Mouse (Mus musculus) ES-E14 (cell line): ENCODE data around the gene Fryl. TPM values are rescaled to one million over a fixed set of nuclear protein-coding genes. Genes with fewer than 3 reads are reported as not detected.
A peak's percentile ranks its signal among the peaks of the same experiment; 100 is the strongest.

Experiments used
- DNase-seq: peaks from one replicate; pipeline ENCODE4 v3.0.0-alpha.2; 2013; ENCODE audit warnings: low read depth, low spot score
- H3K27ac ChIP-seq: 2 replicates; pipeline ENCODE4 v1.5.1; 2012; ENCODE audit warnings: low read depth, mild to moderate bottlenecking, low read length, moderate library complexity, mixed read lengths; ENCODE audit not compliant: poor library complexity, insufficient read depth, severe bottlenecking
- H3K36me3 ChIP-seq: 2 replicates; pipeline ENCODE4 v1.6.1; 2012; ENCODE audit warnings: mild to moderate bottlenecking, low read length, moderate library complexity, mixed read lengths; ENCODE audit not compliant: control insufficient read depth, poor library complexity, insufficient read depth, severe bottlenecking
- H3K4me1 ChIP-seq, 2 experiments: fragments of 150-350 bp in 1 of 2; sonication (generic) in 1 of 2; 2 replicates each; pipeline ENCODE4 v1.6.1; 2012; ENCODE audit warnings: low read length in 2 of 2, mild to moderate bottlenecking in 1 of 2, mixed read lengths in 1 of 2; ENCODE audit not compliant: control insufficient read depth in 2 of 2, insufficient read depth in 2 of 2, poor library complexity in 1 of 2
- H3K4me3 ChIP-seq, 2 experiments: fragments of 150-350 bp in 1 of 2; sonication (generic) in 1 of 2; 2 replicates each; pipeline ENCODE4 v1.5.1; 2012; ENCODE audit warnings: low read length in 2 of 2, low read depth in 1 of 2, mild to moderate bottlenecking in 1 of 2, mixed read lengths in 1 of 2; ENCODE audit not compliant: insufficient read depth in 1 of 2, poor library complexity in 1 of 2, severe bottlenecking in 1 of 2
- H3K9ac ChIP-seq: 2 replicates; pipeline ENCODE4 v1.6.1; 2012; ENCODE audit warnings: low read depth, mild to moderate bottlenecking, low read length, mixed read lengths; ENCODE audit not compliant: poor library complexity, insufficient read depth, severe bottlenecking
- H3K9me3 ChIP-seq: fragments of 150-350 bp; sonication (generic); 2 replicates; pipeline ENCODE4 v1.6.1; 2012; ENCODE audit warnings: low read depth, mild to moderate bottlenecking, low read length; ENCODE audit not compliant: control insufficient read depth, insufficient read depth
- CHD2 ChIP-seq: IDR thresholded peaks from 2 replicates; pipeline ENCODE4 v1.6.1; 2014; ENCODE audit warnings: mild to moderate bottlenecking, low read depth, low read length, inconsistent platforms
- HCFC1 ChIP-seq: IDR thresholded peaks from 2 replicates; pipeline ENCODE4 v1.6.1; 2012; ENCODE audit warnings: low read length, inconsistent platforms, borderline replicate concordance; ENCODE audit not compliant: insufficient read depth
- MAFK ChIP-seq: IDR thresholded peaks from 2 replicates; pipeline ENCODE4 v1.6.1; 2014; ENCODE audit warnings: mild to moderate bottlenecking, low read depth, low read length, inconsistent platforms; ENCODE audit not compliant: insufficient read depth
- ZC3H11A ChIP-seq: IDR thresholded peaks from 2 replicates; pipeline ENCODE4 v1.6.1; 2012; ENCODE audit warnings: low read depth, mild to moderate bottlenecking, inconsistent platforms, low read length, borderline replicate concordance
- ZNF384 ChIP-seq: IDR thresholded peaks from 2 replicates; pipeline ENCODE4 v1.6.1; 2012; ENCODE audit warnings: low read depth, low read length, inconsistent platforms
- in situ Hi-C, 2 experiments: fragments of 600-800 bp; cut with MboI; formaldehyde crosslinking; loops; one replicate each; pipeline ENCODE4 v1.15.1; 2025; ENCODE audit warnings: low sequenced_read_pairs in 2 of 2, inconsistent platforms in 1 of 2; ENCODE audit not compliant: unreplicated experiment in 2 of 2
- total RNA-seq: library from RNA; depleted of rRNA; stranded (reverse); fragments of 300-350 nt; gene quantifications from 2 replicates; pipeline ENCODE4 v1.2.3, GENCODE M21; 2012; rRNA removed

Fryl gene
- total RNA-seq, 1 experiment = 53.3 TPM

- TF ChIP-seq ZNF384 (no peak), ZC3H11A (no peak), HCFC1 (no peak), CHD2 (no peak), MAFK (no peak)
- Histone ChIP-seq H3K36me3 (peaks cover 10% of the 10 kb centered on the region; the same call in 1 of the 2 replicates), H3K9me3 (no peaks in the 10 kb centered on the region), H3K9ac (no peak within 1 kb of the TSS), H3K4me1 (no peaks in the 10 kb centered on the region), H3K27ac (no peak within 1 kb of the TSS), H3K4me3 (no peak within 1 kb of the TSS)
- DNase-seq = no peak
- in situ Hi-C loops = loop anchor here in 1 of 2 experiments (25.0 kb wide), 1 partner anchor 413 kb away; no protein-coding TSS in a partner anchor
Observed at GRCm38 (mm10) chr5:72974602-72975001, 281.8 kb downstream of the Fryl start, which contains the start of gene Gm10135. Gm10135 (minus strand) TSS chr5:72974702.

- TF ChIP-seq CHD2 (no peak), ZC3H11A (no peak), ZNF384 (no peak), HCFC1 (no peak), MAFK (no peak)
- H3K27ac ChIP-seq = no peak overlapping the region
- H3K4me3 ChIP-seq = no peak overlapping the region
- DNase-seq = peak; percentile 16
- H3K36me3 ChIP-seq = peaks cover 11% of the 10 kb centered on the region; the same call in 1 of the 2 replicates
- in situ Hi-C loops = no loop called here
- H3K4me1 ChIP-seq = no peaks in the 10 kb centered on the region
- no peak overlapping the region for H3K9ac ChIP-seq
- no peaks in the 10 kb centered on the region for H3K9me3 ChIP-seq
Observed at GRCm38 (mm10) chr5:72972934-72973333, 283.5 kb downstream of the Fryl start.

- H3K9me3 ChIP-seq = no peaks in the 10 kb centered on the region
- no peak overlapping the region for H3K4me3 ChIP-seq
- peaks cover 11% of the 10 kb centered on the region for H3K36me3 ChIP-seq
- H3K9ac ChIP-seq = no peak overlapping the region
- H3K4me1 ChIP-seq = no peaks in the 10 kb centered on the region
- TF ChIP-seq ZC3H11A = no peak
- TF ChIP-seq CHD2 = no peak
- no peak for TF ChIP-seq HCFC1
- TF ChIP-seq ZNF384 = no peak
- no peak for TF ChIP-seq MAFK
- no peak for DNase-seq
- H3K27ac ChIP-seq = no peak overlapping the region
- in situ Hi-C loops = no loop called here
Observed at GRCm38 (mm10) chr5:72972435-72972834, 284.0 kb downstream of the Fryl start.

Other genes starting within 250 kb of the Fryl start
- 0.45 and 0.53 TPM in 2 replicates for gene Slc10a4, start 249.7 kb downstream of the Fryl start, total RNA-seq
- 123 and 141 TPM in 2 replicates for gene Ociad1, start 36.2 kb upstream of the Fryl start, total RNA-seq
- gene Ociad2, start 84.4 kb upstream of the Fryl start, total RNA-seq = 3.3 and 5.2 TPM in 2 replicates
- 0.21 and 0.31 TPM in 2 replicates for gene Cwh43, start 149.5 kb upstream of the Fryl start, total RNA-seq
- 14.9 and 15.2 TPM in 2 replicates for gene Dcun1d4, start 224.4 kb upstream of the Fryl start, total RNA-seq